Mouse (Mus musculus): ENCODE results near the gene Npb. TPM values are rescaled to one million over a fixed set of nuclear protein-coding genes. Genes with fewer than 3 reads are reported as not detected.
"Not testable (repeated sequence)": the region's sequence is repeated elsewhere in the genome, so short reads cannot be mapped to it uniquely, and the experiment has no call there.

Npb gene
- 1 to 10 TPM; 2.4 to 2.5 TPM for total RNA-seq (2021)

DNA sequence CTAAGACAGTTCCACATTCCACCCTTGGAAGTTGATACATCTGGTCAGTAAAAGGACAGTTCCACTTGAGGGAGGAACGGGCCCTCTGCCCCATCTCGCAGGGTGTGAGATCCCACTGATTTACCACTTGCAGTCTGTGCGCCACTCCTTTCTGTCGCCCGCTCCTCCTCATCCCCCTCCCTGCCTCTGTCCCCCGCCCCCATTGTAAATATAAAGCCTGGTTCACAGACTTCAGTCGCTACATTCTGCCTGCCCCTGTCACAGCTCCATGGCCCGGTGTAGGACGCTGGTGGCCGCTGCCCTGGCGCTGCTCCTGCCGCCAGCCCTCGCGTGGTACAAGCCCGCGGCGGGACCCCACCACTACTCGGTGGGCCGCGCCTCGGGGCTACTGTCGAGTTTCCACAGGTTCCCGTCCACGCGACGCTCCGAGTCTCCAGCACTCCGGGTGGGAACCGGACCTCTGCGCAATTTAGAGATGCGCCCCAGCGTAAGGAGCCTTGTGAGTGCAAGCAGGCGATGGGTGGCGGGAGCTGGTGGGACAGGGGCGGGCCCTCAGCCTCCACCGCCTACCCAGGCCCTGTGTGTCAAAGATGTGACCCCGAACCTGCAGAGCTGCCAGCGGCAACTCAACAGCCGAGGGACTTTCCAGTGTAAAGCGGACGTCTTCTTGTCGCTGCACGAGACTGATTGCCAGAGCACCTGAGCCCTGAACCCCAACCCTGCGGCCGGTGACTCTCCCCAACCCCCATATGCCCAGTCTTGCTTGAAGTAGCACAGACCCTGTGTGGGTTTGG is at the start of gene Npb:
TSS of gene Npb (plus strand) at position 237 of the 794 bp plus-strand sequence.
- no peak for DNase-seq

DNA sequence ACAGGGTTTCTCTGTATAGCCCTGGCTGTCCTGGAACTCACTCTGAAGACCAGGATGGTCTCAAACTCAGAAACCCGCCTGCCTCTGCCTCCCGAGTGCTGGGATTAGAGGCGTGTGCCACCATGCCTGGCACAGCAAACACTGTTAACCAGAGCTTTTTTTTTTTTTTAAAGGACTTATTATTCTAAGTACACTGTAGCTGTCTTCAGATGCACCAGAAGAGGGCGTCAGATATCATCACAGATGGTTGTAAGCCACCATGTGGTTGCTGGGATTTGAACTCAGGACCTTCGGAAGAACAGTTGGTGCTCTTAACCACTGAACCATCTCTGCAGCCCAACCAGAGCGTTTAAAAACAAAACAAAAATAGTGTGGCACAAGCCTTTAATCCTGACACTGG is 49.4 kb upstream of the Npb start:
- DNase-seq: not testable (repeated sequence)

DNA sequence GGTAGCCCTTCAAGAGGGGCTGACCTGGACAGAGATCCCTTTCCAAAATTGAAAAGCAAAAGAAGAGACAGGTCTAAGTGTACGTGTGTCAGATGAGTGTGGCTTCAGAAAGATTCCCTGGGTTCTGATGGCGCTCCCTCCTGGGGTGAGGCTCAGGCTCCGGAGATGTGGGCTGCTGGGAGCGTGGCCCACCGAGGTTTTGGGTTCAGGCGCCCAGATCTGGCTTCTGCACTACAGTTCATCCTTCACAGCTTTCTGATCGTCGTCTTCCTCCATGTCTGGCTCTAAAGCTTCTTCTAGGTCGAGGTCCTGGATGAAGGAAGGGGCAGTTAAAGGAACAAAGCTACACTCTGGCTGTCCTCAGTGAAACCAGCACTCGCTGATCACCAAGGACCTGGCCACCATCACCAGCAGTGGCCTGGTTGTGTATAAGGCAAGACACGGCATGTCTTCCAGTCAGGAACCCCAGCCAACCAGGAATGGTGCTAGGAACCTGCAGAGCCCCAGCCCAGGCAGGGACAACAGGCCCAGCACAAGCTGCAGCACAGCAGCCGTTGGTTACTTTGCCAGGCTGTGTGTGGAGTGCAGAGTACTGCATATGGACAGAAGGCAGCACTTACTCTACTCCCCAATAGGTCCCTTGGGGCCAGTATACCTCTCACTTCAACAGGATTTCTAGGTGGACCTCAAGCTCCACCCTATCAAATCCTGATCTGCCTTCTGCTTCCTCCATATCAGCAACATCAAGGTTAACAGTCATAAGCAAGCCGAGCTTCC is 47.1 kb upstream of the Npb start:
- DNase-seq: no peak

DNA sequence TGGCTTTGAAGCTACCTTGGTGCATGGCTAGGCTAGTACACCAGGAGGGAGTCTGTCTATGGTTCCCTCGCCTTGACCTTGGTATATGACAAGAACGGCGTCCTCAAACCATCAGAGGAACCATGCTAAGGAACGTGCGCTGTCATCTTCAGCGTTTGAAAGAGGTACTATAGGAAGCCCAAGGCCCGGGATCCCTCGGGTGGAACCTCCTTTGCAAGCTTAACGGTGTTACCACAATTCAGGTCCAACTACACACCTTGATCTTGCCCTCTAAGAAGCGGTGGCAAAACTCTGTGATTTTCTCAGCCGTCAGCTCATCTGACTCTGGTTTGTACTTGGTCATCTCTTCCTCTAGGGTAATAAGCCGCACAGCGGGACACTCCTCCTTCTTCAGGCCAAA is 45.3 kb upstream of the Npb start:
- DNase-seq: no peak

DNA sequence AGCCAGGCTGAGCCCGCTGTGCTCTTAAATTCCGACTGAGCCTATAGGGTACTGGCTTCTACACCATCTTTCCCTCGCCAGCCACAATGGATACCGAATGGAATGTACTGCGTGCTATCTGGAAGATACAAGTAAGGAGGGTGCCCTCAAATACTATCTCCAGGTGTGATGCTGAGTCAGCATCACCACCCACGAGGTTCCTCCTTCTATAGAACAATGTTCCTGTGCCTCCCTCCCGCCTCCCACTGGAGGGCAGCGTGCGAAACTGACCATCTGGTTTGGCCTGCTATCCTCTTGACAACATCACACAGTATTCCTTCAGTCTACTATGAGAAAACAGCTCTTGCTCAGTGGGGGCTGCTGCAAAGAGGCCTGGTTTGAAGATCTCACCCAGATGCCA is 43.2 kb upstream of the Npb start:
- DNase-seq: no peak

DNA sequence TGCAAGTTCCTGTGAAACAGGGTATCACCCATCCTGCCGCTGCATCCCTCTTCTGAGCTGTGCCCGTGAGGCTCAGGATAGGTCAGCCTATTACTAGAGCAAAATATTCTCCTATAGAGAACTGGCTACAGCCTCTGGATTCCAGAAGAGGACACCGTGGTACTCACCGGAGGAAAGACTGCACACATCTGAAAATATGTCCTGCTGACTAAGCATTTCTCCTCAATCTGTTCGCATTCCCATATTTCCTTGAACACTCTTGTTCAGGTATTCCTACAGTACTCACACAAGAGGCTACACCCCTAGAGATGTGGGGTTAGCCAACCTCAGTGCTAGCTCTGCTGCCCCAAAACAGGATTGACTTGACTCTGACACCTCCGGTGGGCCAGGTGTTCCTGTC is 40.0 kb upstream of the Npb start:
- DNase-seq: no peak

DNA sequence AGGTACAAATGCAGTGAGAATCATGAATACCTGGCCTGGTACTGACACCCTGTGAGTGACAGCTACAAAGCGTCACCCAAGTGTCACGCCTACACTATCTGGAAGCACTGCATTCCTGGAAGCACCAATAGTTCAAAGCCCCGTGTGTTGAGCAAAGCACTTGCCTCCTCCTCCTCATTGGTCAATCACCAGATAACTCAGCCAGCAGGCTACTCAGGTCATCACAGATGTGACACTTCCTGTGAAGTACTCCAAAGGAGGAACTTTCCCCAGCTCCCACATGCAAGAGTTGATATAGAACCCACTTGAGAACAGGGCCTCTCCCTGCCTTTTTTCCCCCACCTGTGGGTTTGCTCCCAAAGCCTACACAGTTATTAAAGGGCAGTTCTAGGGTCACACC is 37.2 kb upstream of the Npb start:
- DNase-seq: no peak

DNA sequence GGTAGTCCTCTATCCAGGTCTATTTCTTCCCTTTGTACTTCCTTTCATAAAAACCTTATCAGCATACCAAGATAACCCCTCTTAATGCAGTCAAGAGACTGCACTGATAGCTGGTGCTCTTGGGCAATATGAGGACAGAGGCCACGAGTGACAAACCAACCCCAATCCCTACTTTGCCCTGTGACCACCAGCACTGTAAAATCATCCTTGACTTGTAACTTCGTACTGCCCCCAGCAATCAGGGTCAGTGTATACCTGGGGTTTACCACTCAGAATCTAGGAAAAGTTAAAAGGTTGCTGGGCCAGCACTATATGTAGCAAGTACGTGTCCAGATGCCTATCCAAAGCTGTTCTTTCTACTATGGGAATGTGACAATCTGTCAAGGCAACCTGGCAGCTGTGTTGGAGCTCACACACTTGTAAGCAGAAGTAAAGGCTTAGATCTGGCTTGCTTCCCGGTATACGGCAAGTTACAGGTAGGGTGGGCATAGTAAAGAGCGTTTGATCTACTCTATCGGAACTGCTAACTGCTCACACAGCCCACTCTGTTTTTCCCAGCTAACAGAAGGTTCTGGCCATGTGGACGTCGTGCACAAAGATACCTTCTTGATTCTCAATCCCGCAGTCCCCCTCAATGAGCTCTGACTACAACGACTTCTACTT is 36.4 kb upstream of the Npb start:
- DNase-seq: no peak

DNA sequence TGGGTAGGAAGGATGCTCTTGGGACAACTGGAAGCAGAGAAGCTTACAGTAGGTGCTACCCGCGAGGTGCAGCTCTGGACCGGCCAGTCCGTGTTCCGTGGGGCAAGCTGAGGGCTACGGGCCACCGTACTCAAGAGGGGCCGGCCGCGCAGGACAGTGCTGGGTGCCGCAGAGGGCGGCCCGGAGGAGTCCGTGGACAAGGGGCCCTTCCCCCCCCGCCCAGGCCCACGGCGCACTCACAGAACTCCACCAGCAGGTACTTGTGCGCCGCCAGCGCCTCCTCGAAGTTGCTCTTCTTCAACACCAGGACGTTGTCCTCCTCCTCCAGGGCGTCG is 35.9 kb upstream of the Npb start:
- no peak for DNase-seq

DNA sequence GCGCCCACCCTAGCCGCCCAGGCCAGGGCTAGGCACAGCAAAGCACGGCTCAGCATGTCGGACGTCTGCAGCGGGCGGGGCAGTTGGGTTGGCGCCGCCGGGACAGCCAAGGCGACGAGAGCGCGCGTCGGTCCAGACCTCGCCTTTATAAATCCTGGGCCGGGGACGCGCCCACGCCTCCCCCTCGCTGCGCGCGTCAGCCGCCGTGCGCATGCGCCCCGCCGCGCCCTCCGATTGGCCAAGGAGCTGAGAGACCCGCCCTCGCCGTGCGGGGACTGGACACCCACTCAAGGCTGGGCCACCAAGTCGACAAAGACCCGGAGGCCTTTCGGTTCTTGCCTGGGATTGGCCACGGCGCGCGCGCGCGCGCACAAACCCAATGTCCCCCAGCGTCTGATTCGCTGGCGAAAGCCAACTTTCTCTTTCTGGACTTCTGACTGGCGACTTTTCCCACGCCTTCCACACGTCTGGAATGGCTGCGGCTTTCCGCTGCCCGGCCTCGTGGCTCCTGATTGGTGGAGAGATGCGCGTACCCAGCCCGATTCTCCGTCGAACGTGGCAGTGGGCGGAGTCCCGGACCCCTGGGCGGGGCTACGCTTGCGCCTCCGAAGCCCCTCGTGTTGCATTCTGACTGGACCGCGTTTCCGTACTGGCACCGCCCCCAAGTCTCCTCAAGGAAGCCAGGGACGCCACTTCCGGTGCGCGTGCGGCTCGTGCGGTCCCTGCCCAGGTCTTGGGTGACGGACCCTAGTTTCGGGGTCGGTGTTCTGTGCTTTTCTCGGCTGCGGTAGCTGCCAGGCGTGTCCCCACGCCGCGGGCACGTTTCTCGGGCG is 35.3 kb upstream of the Npb start, which contains the start of gene P4hb:
TSS of gene P4hb (minus strand) at position 502 of the 833 bp plus-strand sequence.
- peak; percentile 100 for DNase-seq

DNA sequence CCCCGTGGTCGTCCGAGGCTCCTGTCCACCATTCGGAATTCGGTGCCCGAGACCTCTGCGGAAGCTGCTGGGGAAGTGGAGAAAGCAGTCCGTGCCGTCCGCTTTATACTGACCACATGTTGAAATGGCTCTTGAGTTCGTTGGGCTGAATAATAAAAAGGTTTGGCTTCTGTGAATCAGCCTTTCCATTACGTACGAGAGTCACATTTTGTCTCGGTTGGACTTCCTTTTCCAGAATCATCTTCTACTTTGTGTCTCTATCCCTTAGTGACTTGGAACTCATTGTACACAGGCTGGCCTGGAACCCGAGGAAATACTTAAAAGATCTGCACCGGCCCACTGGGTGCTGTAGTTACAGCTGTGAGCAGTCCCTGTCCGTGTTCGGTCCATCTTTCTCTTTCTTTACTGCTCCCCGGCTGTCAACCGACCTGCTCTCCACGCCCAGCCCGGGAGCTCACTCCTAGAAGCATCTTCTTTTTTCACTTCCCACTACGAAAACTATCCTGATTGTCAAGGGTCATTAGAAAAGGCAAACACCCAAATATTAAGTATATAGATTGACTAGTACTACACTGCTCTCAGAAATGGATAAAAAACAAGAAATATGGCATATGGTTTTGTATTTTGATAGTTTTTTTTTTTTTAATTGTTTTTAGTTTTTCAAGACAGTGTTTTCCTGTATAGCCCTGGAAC is 34.5 kb upstream of the Npb start:
- peak; percentile 22 for DNase-seq

DNA sequence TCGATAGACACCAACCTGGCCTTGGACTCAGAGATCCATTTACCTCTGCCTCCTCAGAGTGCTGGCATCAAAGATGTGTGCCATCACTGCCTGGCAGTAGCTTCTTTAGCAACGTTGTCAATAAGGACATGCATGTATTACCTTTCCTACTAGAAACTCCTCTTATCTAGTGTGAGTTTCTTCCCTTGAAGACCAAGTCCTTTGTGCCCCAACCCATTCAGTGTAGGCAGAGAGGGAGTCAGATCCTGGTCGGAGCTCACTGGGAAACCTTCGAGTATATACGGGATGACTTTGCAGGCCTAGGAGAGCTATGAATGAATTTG is 34.0 kb upstream of the Npb start:
- no peak for DNase-seq

DNA sequence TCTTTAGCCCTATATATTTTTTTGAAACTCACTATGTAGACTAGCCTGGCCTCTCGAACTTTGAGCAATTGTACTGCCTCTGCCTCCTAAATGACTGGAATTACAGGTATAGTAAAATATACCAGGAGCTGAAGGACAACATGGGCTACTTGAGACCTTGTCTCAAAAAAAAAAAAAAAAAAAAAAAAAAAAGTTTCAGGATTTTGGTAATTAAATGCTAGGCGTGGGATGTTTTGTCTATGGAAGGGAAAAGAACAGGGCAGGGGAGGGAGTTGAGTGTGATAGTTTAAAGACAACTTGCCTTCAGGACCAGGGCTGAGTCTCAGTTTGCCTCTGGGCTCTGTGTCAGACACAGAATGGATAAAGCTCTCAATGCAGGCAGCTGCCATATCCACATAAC is 33.2 kb upstream of the Npb start:
- DNase-seq: no peak

DNA sequence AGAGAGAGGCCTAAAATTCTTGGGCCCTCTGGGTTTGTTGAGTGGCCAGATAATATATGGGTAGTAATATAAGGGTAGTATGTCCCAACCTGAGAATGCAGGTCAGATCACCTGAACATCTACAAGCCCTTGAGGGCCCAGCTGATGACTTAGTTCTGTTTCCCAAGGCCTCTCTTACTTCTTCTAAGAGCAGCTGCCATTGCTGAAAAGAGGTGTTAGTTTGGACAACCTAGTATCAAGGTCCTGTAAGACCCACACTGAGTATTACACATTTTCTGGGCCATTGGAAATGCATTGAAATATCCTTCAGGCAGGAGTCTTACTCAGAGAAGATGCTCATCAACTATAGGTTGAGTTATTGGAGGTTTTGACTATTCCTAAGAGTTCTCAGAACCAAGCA is 32.3 kb upstream of the Npb start:
- DNase-seq: no peak

DNA sequence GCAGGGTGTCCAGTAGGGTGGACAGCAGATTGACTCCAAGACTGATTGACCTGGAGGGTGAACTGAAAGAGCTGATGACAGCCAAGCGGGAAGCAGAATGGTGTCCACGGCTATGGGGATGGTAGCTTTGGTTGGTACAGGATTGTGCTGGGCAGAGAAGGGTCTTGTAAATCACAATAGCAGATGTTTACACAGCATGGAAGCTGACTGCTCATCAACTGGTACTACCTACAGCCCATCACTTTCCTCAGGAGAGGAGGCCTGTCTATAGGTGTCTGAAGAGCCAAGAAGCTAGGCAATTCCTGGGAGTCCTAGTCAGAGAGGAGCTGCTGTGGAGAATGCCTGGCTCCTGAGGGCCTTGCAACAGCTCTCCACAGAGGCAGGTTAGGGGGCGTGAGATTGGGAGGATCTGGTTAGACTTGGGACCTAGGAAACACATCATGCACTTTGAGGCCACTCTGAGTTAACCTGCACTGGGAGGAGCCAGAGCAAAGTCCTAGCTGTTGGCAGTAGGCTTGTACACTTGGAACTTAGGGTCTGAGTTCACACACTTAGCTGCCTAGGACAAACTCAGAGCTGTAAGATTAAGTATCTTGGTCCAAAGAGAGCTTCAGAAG is 31.8 kb upstream of the Npb start:
- no peak for DNase-seq

DNA sequence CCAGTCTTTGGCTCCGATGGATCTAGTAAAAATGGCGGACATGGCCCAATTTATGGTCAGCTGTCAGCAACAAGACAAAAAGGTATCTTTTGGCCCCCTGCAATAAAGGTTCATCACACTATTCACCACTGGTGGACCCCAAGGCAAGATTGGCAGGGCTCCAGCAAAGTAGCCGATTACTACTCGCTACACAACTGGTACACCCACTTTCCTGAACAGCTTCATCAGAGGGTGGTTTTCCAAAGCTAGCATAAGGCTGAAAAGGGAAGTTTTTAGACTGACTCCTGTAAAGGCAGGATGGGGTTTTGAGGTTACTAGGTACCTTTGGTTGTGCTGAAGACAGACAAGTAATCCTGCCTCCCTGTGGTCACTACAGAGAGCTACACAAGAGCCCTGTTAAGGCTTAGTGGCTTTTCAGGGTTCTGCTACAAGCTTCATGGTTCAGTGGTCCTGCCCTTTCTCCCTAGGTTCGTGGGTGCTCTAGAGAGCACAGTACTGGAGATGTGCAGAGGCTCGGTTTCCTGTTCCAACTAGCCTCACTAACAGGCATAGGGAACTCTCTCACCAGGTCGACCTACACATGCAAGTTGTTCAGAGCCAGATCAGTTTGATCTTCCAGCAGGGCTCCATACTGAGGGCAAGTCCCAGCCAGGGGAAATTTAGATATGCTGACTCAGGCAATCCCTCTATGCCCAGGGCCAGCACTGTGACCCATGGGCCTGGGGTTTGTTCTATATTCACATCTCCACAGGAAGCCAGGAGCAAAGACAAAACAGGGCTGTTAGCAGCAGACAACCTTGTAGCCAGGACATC is 30.9 kb upstream of the Npb start:
- peak; percentile 41 for DNase-seq

DNA sequence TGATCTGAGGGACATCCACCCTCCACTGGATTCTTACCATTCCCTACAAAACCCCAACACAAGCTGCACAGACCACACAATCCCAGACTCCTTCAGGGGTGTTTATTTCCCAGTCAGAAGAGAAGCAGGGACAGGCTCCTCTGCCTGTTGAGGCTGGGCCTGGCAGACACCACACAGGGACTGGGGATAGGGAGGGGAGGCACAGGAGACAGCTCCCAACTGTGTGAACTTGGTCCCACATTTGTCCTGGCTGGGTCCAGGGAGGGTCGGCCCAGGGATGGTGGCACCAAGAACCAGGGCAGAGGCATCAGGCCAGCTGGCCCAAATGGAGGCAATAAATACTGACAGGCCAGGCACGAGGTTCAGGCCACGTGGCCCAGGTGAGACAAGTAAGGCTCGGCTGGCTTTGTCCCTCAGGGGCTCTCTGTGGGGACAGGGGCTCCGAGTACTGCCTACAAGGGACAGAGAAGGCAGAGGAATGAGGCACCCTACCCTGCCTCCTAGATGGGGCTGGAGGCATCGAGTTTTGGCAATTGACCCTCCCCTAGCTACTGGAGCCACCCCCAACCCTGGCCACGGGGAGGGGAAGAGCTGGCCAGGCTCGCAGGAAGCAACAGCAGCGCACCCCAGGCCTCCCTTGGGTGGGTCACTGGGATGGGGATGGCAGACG is 30.1 kb upstream of the Npb start:
- no peak for DNase-seq

DNA sequence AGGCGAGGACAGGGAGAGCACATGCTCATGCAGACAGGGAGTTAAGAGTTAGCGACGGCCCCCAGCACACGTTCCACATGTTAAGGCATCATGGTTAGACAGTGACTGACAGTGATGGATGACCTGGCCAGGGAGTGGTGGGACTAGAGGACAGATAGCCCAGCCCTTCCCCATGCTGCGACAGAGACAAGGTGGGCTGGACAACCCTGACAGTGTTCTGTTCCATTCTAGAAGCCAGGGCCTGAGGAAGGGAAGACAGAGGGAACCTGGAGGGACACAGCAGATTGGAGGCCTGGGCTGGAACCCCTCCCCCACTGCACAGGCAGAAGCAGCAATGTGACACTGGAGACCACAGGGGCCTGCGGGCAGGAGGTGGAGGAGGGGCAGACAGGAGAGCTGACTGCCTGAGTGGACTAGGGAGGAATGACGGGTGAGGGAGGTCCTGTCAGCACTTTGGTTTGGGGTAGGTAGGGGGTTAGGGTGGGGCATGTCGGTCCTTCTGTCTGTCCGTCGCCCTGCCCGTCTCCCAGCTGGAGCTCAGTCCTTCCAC is 29.5 kb upstream of the Npb start:
- DNase-seq: peak; percentile 15

DNA sequence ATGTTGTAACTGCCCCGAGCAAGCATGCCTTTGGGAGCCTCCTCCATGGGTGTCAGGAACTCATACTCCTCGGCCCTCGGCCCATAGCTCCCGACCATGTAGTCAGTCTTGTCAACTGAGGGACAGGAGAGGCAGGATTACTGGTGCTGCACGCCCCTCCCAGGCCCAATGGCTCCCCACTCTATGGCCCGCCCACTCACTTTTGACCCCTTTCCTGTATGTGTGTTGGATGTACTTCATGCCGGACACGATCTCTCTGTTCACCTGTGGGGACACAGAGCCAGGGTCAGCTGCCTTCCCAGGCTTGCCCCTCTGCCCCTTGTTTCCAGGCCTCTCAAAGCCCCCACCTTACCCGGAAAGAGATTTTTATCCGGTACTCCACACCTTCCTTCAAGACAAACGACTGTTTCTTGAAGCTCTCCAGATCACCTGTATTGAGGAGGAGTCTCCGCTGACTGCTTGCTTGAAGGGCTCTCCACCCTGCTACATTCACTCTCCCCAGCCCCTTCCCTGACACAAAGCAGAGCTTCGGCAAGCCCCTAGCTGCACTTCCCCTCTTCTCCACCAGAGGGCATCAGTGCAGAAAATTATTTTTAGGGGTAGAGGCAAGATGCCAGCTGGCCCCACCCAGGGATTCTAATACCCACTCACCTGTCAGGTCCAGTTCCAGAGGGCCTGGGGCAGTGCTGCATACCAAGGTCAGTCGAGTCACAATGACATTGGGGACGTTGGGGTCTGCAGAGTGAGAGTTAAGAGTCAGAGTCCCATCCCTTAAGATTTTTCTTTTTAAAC is 28.8 kb upstream of the Npb start:
- DNase-seq: peak; percentile 88
